Mouse (Mus musculus): ENCODE data around the gene Gm44511. TPM values are rescaled to one million over a fixed set of nuclear protein-coding genes. Genes with fewer than 3 reads are reported as not detected.
A peak's percentile ranks its signal among the peaks of the same experiment; 100 is the strongest.
"Not testable (repeated sequence)": the region's sequence is repeated elsewhere in the genome, so short reads cannot be mapped to it uniquely, and the experiment has no call there.

Gm44511 gene
- total RNA-seq, 1 experiment from 2014 or later: 1.1 TPM

- no peak for ATAC-seq (replicated peaks in 1 of 2; ENCODE audit: insufficient read depth in 1 of 2, low FRiP score in 2 of 2, low TSS enrichment in 1 of 2, low read depth in 1 of 2, poor library complexity in 2 of 2, severe bottlenecking in 2 of 2)
These were observed 7.9 kb downstream of the Gm44511 start for GRCm38 (mm10) chr6:128818083-128818802.

- peak; percentile 80 to 91 for ATAC-seq (replicated peaks in 1 of 2; ENCODE audit: insufficient read depth in 1 of 2, low FRiP score in 2 of 2, low TSS enrichment in 1 of 2, low read depth in 1 of 2, poor library complexity in 2 of 2, severe bottlenecking in 2 of 2)
These were observed 17.6 kb downstream of the Gm44511 start for GRCm38 (mm10) chr6:128808532-128808931.

- ATAC-seq (replicated peaks in 1 of 2; ENCODE audit: insufficient read depth in 1 of 2, low FRiP score in 2 of 2, low TSS enrichment in 1 of 2, low read depth in 1 of 2, poor library complexity in 2 of 2, severe bottlenecking in 2 of 2): no peak
These were observed 19.1 kb downstream of the Gm44511 start for GRCm38 (mm10) chr6:128807021-128807420.

- ATAC-seq (replicated peaks in 1 of 2; ENCODE audit: insufficient read depth in 1 of 2, low FRiP score in 2 of 2, low TSS enrichment in 1 of 2, low read depth in 1 of 2, poor library complexity in 2 of 2, severe bottlenecking in 2 of 2): peak; percentile 61 to 63
These were observed 21.1 kb downstream of the Gm44511 start for GRCm38 (mm10) chr6:128804823-128805640.

- ATAC-seq (replicated peaks in 1 of 2; ENCODE audit: insufficient read depth in 1 of 2, low FRiP score in 2 of 2, low TSS enrichment in 1 of 2, low read depth in 1 of 2, poor library complexity in 2 of 2, severe bottlenecking in 2 of 2): peak; percentile 85 to 86
These were observed 22.9 kb downstream of the Gm44511 start for GRCm38 (mm10) chr6:128802999-128803857.

GRCm38 (mm10) chr6:128802557-128802956 lies 23.6 kb downstream of the Gm44511 start:
- peak in 1 of 2 experiments; percentile 8; a peak in 2 of 4 replicates for ATAC-seq (replicated peaks in 1 of 2; ENCODE audit: insufficient read depth in 1 of 2, low FRiP score in 2 of 2, low TSS enrichment in 1 of 2, low read depth in 1 of 2, poor library complexity in 2 of 2, severe bottlenecking in 2 of 2)

- not testable (repeated sequence) for ATAC-seq (replicated peaks in 1 of 2; ENCODE audit: insufficient read depth in 1 of 2, low FRiP score in 2 of 2, low TSS enrichment in 1 of 2, low read depth in 1 of 2, poor library complexity in 2 of 2, severe bottlenecking in 2 of 2)
These were observed 25.4 kb downstream of the Gm44511 start for GRCm38 (mm10) chr6:128800696-128801095.

GRCm38 (mm10) chr6:128799896-128800270 lies 26.2 kb downstream of the Gm44511 start:
- no peak for ATAC-seq (replicated peaks in 1 of 2; ENCODE audit: insufficient read depth in 1 of 2, low FRiP score in 2 of 2, low TSS enrichment in 1 of 2, low read depth in 1 of 2, poor library complexity in 2 of 2, severe bottlenecking in 2 of 2)

GRCm38 (mm10) chr6:128799144-128799895 lies 26.8 kb downstream of the Gm44511 start:
- peak; percentile 56 to 58 for ATAC-seq (replicated peaks in 1 of 2; ENCODE audit: insufficient read depth in 1 of 2, low FRiP score in 2 of 2, low TSS enrichment in 1 of 2, low read depth in 1 of 2, poor library complexity in 2 of 2, severe bottlenecking in 2 of 2)

- ATAC-seq (replicated peaks in 1 of 2; ENCODE audit: insufficient read depth in 1 of 2, low FRiP score in 2 of 2, low TSS enrichment in 1 of 2, low read depth in 1 of 2, poor library complexity in 2 of 2, severe bottlenecking in 2 of 2): peak in 1 of 2 experiments; percentile 3; a peak in 1 of 4 replicates
These were observed 27.4 kb downstream of the Gm44511 start for GRCm38 (mm10) chr6:128798772-128799143.

GRCm38 (mm10) chr6:128797936-128798771 lies 28.0 kb downstream of the Gm44511 start:
- no peak for ATAC-seq (replicated peaks in 1 of 2; ENCODE audit: insufficient read depth in 1 of 2, low FRiP score in 2 of 2, low TSS enrichment in 1 of 2, low read depth in 1 of 2, poor library complexity in 2 of 2, severe bottlenecking in 2 of 2)

GRCm38 (mm10) chr6:128797185-128797905 lies 28.8 kb downstream of the Gm44511 start:
- ATAC-seq (replicated peaks in 1 of 2; ENCODE audit: insufficient read depth in 1 of 2, low FRiP score in 2 of 2, low TSS enrichment in 1 of 2, low read depth in 1 of 2, poor library complexity in 2 of 2, severe bottlenecking in 2 of 2): no peak

GRCm38 (mm10) chr6:128796321-128796955 lies 29.7 kb downstream of the Gm44511 start:
- peak; percentile 5 to 25; a peak in 2 of 4 replicates for ATAC-seq (replicated peaks in 1 of 2; ENCODE audit: insufficient read depth in 1 of 2, low FRiP score in 2 of 2, low TSS enrichment in 1 of 2, low read depth in 1 of 2, poor library complexity in 2 of 2, severe bottlenecking in 2 of 2)

GRCm38 (mm10) chr6:128793734-128794133 lies 32.4 kb downstream of the Gm44511 start:
- no peak for ATAC-seq (replicated peaks in 1 of 2; ENCODE audit: insufficient read depth in 1 of 2, low FRiP score in 2 of 2, low TSS enrichment in 1 of 2, low read depth in 1 of 2, poor library complexity in 2 of 2, severe bottlenecking in 2 of 2)

GRCm38 (mm10) chr6:128790491-128790994 lies 35.6 kb downstream of the Gm44511 start:
- ATAC-seq (replicated peaks in 1 of 2; ENCODE audit: insufficient read depth in 1 of 2, low FRiP score in 2 of 2, low TSS enrichment in 1 of 2, low read depth in 1 of 2, poor library complexity in 2 of 2, severe bottlenecking in 2 of 2): not testable (repeated sequence)
